Mouse (Mus musculus) myocyte (in vitro differentiated cells): ENCODE results near the gene Entpd1.

ENCODE experiments used
- CEBPB ChIP-seq: IDR thresholded peaks from 2 replicates; pipeline ENCODE4 v1.6.1; 2011; ENCODE audit warnings: mild to moderate bottlenecking, moderate library complexity; ENCODE audit not compliant: poor library complexity, insufficient read depth, severe bottlenecking
- E2F4 ChIP-seq: IDR thresholded peaks from one replicate; pipeline ENCODE4 v1.6.1; 2011; ENCODE audit warnings: mild to moderate bottlenecking, control low read depth, moderate library complexity; ENCODE audit not compliant: insufficient read depth
- MAX ChIP-seq: IDR thresholded peaks from one replicate; pipeline ENCODE4 v1.6.1; 2011; ENCODE audit warnings: low read depth, mild to moderate bottlenecking, control low read depth
- MYOD1 ChIP-seq, 3 experiments: IDR thresholded peaks; one replicate each; pipeline ENCODE4 v1.6.1; 2011; ENCODE audit warnings: control low read depth in 2 of 3, low read depth in 2 of 3, mild to moderate bottlenecking in 2 of 3, moderate library complexity in 1 of 3; ENCODE audit not compliant: insufficient read length in 2 of 3, control insufficient read depth in 1 of 3
- MYOG ChIP-seq, 3 experiments: IDR thresholded peaks; one replicate each; pipeline ENCODE4 v1.6.1; 2011; ENCODE audit warnings: control low read depth in 2 of 3, low read depth in 2 of 3, mild to moderate bottlenecking in 2 of 3; ENCODE audit not compliant: insufficient read length in 2 of 3, control insufficient read depth in 1 of 3, insufficient read depth in 1 of 3
- POLR2A ChIP-seq: IDR thresholded peaks from one replicate; pipeline ENCODE4 v1.6.1; 2011; ENCODE audit warnings: low read depth, mild to moderate bottlenecking, control low read depth, moderate library complexity; ENCODE audit not compliant: insufficient read length
- POLR2AphosphoS2 ChIP-seq: IDR thresholded peaks from one replicate; pipeline ENCODE4 v1.6.1; 2011; ENCODE audit warnings: low read depth, control low read depth; ENCODE audit not compliant: insufficient read length
- REST ChIP-seq: IDR thresholded peaks from one replicate; pipeline ENCODE4 v1.6.1; 2011; ENCODE audit warnings: mild to moderate bottlenecking, control low read depth, moderate library complexity; ENCODE audit not compliant: insufficient read depth, insufficient read length
- SRF ChIP-seq: IDR thresholded peaks from one replicate; pipeline ENCODE4 v1.6.1; 2011; ENCODE audit warnings: low read depth; ENCODE audit not compliant: control insufficient read depth, insufficient read length
- TCF12 ChIP-seq: IDR thresholded peaks from one replicate; pipeline ENCODE4 v1.6.1; 2011; ENCODE audit warnings: mild to moderate bottlenecking, control low read depth; ENCODE audit not compliant: poor library complexity, insufficient read depth, severe bottlenecking
- TCF3 ChIP-seq: IDR thresholded peaks from one replicate; pipeline ENCODE4 v1.6.1; 2011; ENCODE audit warnings: low read depth, control low read depth; ENCODE audit not compliant: insufficient read length
- USF1 ChIP-seq: IDR thresholded peaks from one replicate; pipeline ENCODE4 v1.6.1; 2011; ENCODE audit warnings: low read depth, mild to moderate bottlenecking, control low read depth, moderate library complexity

- TF ChIP-seq MYOG (IDR thresholded peaks at IDR 0.05; ENCODE audit: control insufficient read depth in 1 of 3, insufficient read depth in 1 of 3, insufficient read length in 2 of 3, low read depth in 2 of 3), result no peak
- no peak for TF ChIP-seq E2F4
- TF ChIP-seq POLR2A, result no peak
- TF ChIP-seq SRF, result no peak
- no peak for TF ChIP-seq MAX
- no peak for TF ChIP-seq POLR2AphosphoS2
- TF ChIP-seq USF1, result no peak
- no peak for TF ChIP-seq TCF12
- no peak for TF ChIP-seq MYOD1 (IDR thresholded peaks at IDR 0.05; ENCODE audit: control insufficient read depth in 1 of 3, insufficient read length in 2 of 3, low read depth in 2 of 3)
- TF ChIP-seq CEBPB, result no peak
- no peak for TF ChIP-seq REST
- TF ChIP-seq TCF3, result no peak
Measured at GRCm38 (mm10) chr19:40733409-40733808, 121.2 kb downstream of the Entpd1 start.
